Mouse (Mus musculus) forebrain, postnatal 0 days (tissue): ENCODE data around the gene Sox11. TPM values are rescaled to one million over a fixed set of nuclear protein-coding genes. Genes with fewer than 3 reads are reported as not detected.
A peak's percentile ranks its signal among the peaks of the same experiment; 100 is the strongest.

Experiments
- ATAC-seq: fragments of 200-750 bp; cut with Nextera tagmentation; 2 replicates; pipeline ENCODE4 v1.8.0; 2017; ENCODE audit warnings: mild to moderate bottlenecking, moderate library complexity
- DNase-seq: peaks from one replicate; pipeline ENCODE4 v3.0.0-alpha.2; 2015
- H3K27ac ChIP-seq: fragments of 300-500 bp; sonication (generic); 2 replicates; pipeline ENCODE4 v1.5.1; 2014; ENCODE audit warnings: low read depth, mild to moderate bottlenecking, antibody characterized with exemption, low read length, moderate library complexity, mixed read lengths
- H3K27me3 ChIP-seq: fragments of 300-500 bp; sonication (generic); 2 replicates; pipeline ENCODE4 v1.6.1; 2014; ENCODE audit warnings: mild to moderate bottlenecking, low read length, mixed read lengths; ENCODE audit not compliant: insufficient read depth
- H3K36me3 ChIP-seq: fragments of 300-500 bp; sonication (generic); 2 replicates; pipeline ENCODE4 v1.6.1; 2014; ENCODE audit warnings: mild to moderate bottlenecking, moderate library complexity; ENCODE audit not compliant: insufficient read depth
- H3K4me1 ChIP-seq: fragments of 300-500 bp; sonication (generic); 2 replicates; pipeline ENCODE4 v1.6.1; 2014; ENCODE audit warnings: antibody characterized with exemption; ENCODE audit not compliant: insufficient read depth
- H3K4me2 ChIP-seq: fragments of 300-500 bp; sonication (generic); 2 replicates; pipeline ENCODE4 v1.6.1; 2014; ENCODE audit warnings: low read depth, mild to moderate bottlenecking, moderate library complexity
- H3K4me3 ChIP-seq: fragments of 300-500 bp; sonication (generic); 2 replicates; pipeline ENCODE4 v1.5.1; 2014; ENCODE audit warnings: low read depth, low read length, mixed read lengths
- H3K9ac ChIP-seq: fragments of 300-500 bp; sonication (generic); 2 replicates; pipeline ENCODE4 v1.6.1; 2014; ENCODE audit warnings: mild to moderate bottlenecking
- H3K9me3 ChIP-seq: fragments of 300-500 bp; sonication (generic); 2 replicates; pipeline ENCODE4 v1.6.1; 2016; ENCODE audit warnings: low read length
- CTCF ChIP-seq: sonication (generic); IDR thresholded peaks from 2 replicates; pipeline ENCODE4 v1.5.1; 2016; ENCODE audit warnings: antibody characterized with exemption, control low read depth, low read depth
- WGBS: fragments of 180-500 bp; shearing (Covaris S2); extraction: QIAGEN DNeasy Blood & Tissue Kit; methylation state at CpG from one replicate; pipeline ENCODE4 v1.1.7; 2014; 5-methylcytosine and 5-hydroxymethylcytosine counted together
- polyA plus RNA-seq: library from polyadenylated mRNA; unstranded; fragments of >200 nt; fragmentation: Nextera tagmentation; extraction: Ambion mirVana; gene quantifications from 2 replicates; pipeline ENCODE4 v1.2.1, GENCODE M21; 2015
- total RNA-seq: library from RNA; depleted of rRNA; stranded (reverse); fragments of >200 nt; gene quantifications from 2 replicates; pipeline ENCODE4 v1.2.3, GENCODE M21; 2014; rRNA removed

The Sox11 gene
- total RNA-seq, result 216 and 297 TPM in 2 replicates
- polyA plus RNA-seq, result 245 and 288 TPM in 2 replicates

GRCm38 (mm10) chr12:27341871-27342690 lies at the start of gene Sox11:
Sox11 (minus strand) TSS chr12:27342574.
- Histone ChIP-seq H3K4me2 (peak within 1 kb of the TSS; percentile 61), H3K4me1 (no peaks in the 10 kb centered on the region), H3K36me3 (no peaks in the 10 kb centered on the region), H3K9ac (peak within 1 kb of the TSS; percentile 99), H3K4me3 (peak within 1 kb of the TSS; percentile 87), H3K27me3 (no peaks in the 10 kb centered on the region), H3K9me3 (no peaks in the 10 kb centered on the region), H3K27ac (peak within 1 kb of the TSS; percentile 98)
- peak; percentile 12 for ATAC-seq
- WGBS, result 2% methylated on average over 88 of the region's 95 CpGs
- TF ChIP-seq CTCF, result no peak
- DNase-seq, result peak; percentile 84

DNA sequence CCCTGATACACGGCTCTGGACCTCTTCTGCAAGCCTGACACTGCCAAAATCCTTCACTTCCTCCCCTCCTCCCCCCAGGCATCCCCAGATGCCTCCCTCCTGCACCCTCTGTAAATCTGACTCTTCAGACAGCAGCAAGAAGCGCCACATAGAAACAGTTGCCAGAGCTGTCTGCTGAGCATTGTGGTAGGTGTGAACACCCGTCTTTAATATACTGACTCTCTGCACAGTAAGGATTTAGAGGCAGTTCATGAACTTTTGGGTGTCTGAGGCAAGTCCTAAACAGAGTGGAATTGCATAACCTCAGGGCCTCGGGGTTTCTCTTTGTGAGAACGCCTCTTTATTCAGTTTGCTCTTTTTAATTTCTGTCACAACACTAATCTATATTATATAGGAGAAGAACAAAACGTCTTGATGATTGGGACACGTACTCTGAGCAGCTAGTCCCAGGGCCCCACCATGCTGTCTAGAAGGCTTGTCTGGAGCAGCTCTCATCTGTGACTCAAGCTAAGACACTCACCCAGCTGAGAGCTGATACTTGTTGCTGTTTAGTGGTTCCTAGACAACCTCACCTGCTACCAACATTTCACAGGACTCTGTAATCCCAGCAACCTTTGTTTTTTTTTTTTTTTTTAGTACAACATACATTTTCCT lies 49.4 kb upstream of the Sox11 start:
- no peak for DNase-seq
- no peak overlapping the region for H3K27ac ChIP-seq
- no peaks in the 10 kb centered on the region for H3K36me3 ChIP-seq
- no peak overlapping the region for H3K4me2 ChIP-seq
- no peak overlapping the region for H3K4me3 ChIP-seq
- no peak for TF ChIP-seq CTCF
- ATAC-seq, result peak; percentile 42; the same call in 1 of the 2 replicates
- no peak overlapping the region for H3K9ac ChIP-seq
- H3K9me3 ChIP-seq, result no peaks in the 10 kb centered on the region
- WGBS, result 23% methylated on average over 7 of the region's 7 CpGs
- no peaks in the 10 kb centered on the region for H3K27me3 ChIP-seq
- H3K4me1 ChIP-seq, result no peaks in the 10 kb centered on the region

DNA sequence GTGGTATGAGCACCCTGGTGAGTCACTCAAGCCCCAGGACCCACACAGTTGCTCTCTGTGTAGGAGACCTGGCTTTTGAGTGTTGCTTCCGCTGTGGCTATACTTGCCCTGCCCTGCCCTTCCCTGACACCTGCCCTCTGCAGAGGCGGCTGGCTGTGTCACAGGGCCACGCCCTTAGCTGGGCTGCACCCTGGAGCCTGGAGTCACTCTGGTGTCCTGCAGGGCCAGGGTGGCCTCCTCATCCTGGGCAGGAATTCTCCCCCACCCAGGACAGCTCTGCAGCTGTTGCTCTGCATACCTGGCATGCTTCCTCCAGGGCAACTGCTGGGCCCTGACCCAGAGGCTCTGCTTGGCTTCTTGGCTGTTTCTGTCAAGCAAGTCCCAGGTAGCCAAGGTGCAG lies 48.1 kb upstream of the Sox11 start:
- no peaks in the 10 kb centered on the region for H3K36me3 ChIP-seq
- no peaks in the 10 kb centered on the region for H3K4me1 ChIP-seq
- no peaks in the 10 kb centered on the region for H3K9me3 ChIP-seq
- H3K4me3 ChIP-seq, result no peak overlapping the region
- no peak overlapping the region for H3K4me2 ChIP-seq
- WGBS, result 75% methylated on average over 3 of the region's 3 CpGs
- ATAC-seq (no peak), DNase-seq (no peak)
- no peak for TF ChIP-seq CTCF
- H3K27me3 ChIP-seq, result no peaks in the 10 kb centered on the region
- no peak overlapping the region for H3K9ac ChIP-seq
- H3K27ac ChIP-seq, result no peak overlapping the region

- H3K27ac ChIP-seq, result no peak overlapping the region
- TF ChIP-seq CTCF, result no peak
- H3K36me3 ChIP-seq, result no peaks in the 10 kb centered on the region
- H3K4me3 ChIP-seq, result no peak overlapping the region
- no peaks in the 10 kb centered on the region for H3K4me1 ChIP-seq
- no peak overlapping the region for H3K9ac ChIP-seq
- no peaks in the 10 kb centered on the region for H3K9me3 ChIP-seq
- DNase-seq (no peak), ATAC-seq (no peak)
- H3K4me2 ChIP-seq, result no peak overlapping the region
- no peaks in the 10 kb centered on the region for H3K27me3 ChIP-seq
These were observed 47.1 kb upstream of the Sox11 start for GRCm38 (mm10) chr12:27389429-27389828.

DNA sequence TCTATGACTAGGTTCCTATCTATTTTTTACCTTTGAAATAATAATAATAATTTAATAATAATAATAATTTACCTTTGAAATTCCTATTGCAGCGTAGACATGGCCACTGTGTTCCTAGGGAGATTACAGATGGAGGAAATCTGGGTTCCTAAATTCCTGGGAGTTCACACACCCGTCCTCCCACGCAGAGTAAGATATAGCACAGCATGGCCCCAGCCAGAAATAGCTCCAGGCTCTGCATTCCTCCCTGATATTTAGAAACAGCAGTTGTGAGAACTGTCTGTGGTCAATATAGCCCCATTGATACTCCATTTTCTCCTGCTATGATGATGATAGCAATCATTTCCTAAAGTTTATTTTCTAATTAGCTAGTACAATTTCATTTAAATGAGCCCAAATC lies 30.1 kb upstream of the Sox11 start:
- DNase-seq (no peak), ATAC-seq (no peak)
- 84% methylated on average over 3 of the region's 3 CpGs for WGBS
- no peak overlapping the region for H3K4me3 ChIP-seq
- H3K36me3 ChIP-seq, result no peaks in the 10 kb centered on the region
- no peaks in the 10 kb centered on the region for H3K27me3 ChIP-seq
- no peak for TF ChIP-seq CTCF
- no peaks in the 10 kb centered on the region for H3K9me3 ChIP-seq
- no peaks in the 10 kb centered on the region for H3K4me1 ChIP-seq
- H3K9ac ChIP-seq, result no peak overlapping the region
- no peak overlapping the region for H3K4me2 ChIP-seq
- no peak overlapping the region for H3K27ac ChIP-seq

DNA sequence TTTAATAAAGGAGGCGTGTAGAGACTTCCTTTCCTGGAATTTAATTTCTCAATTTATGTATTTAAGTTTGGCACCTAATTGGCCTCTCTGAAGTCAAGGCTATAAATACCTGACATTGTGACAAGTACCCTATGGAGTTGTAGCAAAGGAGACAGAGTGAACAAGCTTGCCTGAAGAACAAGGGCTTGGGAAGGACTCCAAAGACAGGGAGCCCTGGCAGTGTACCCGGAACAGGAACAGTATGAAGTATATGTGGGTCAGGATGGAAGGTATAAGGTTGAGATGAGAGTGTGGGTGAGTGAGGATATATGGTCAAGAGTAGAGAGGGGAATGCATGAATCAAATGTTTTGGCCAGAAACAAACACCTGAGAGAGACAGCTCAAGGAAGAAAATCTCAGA lies 28.4 kb upstream of the Sox11 start:
- no peak for TF ChIP-seq CTCF
- Histone ChIP-seq H3K9me3 (no peaks in the 10 kb centered on the region), H3K4me3 (no peak overlapping the region), H3K4me2 (no peak overlapping the region), H3K4me1 (no peaks in the 10 kb centered on the region), H3K9ac (no peak overlapping the region), H3K27ac (no peak overlapping the region), H3K36me3 (no peaks in the 10 kb centered on the region), H3K27me3 (no peaks in the 10 kb centered on the region)
- ATAC-seq (no peak), DNase-seq (no peak)
- WGBS, result 76% methylated on average over 2 of the region's 2 CpGs

GRCm38 (mm10) chr12:27367476-27367875 lies 25.1 kb upstream of the Sox11 start:
- no peak overlapping the region for H3K27ac ChIP-seq
- WGBS, result 73% methylated on average over 2 of the region's 2 CpGs
- ATAC-seq (no peak), DNase-seq (no peak)
- TF ChIP-seq CTCF, result no peak
- no peak overlapping the region for H3K9ac ChIP-seq
- H3K4me1 ChIP-seq, result 0 out of 2 replicates have a peak, but pooled peaks cover 2% of the 10 kb centered on the region
- H3K27me3 ChIP-seq, result no peaks in the 10 kb centered on the region
- no peaks in the 10 kb centered on the region for H3K9me3 ChIP-seq
- H3K4me2 ChIP-seq, result no peak overlapping the region
- H3K36me3 ChIP-seq, result no peaks in the 10 kb centered on the region
- no peak overlapping the region for H3K4me3 ChIP-seq
